Mouse (Mus musculus) liver, embryonic 13.5 days (tissue): ENCODE data around the gene Fkbp8. TPM values are rescaled to one million over a fixed set of nuclear protein-coding genes. Genes with fewer than 3 reads are reported as not detected.
A peak's percentile ranks its signal among the peaks of the same experiment; 100 is the strongest.

ENCODE experiments used
- ATAC-seq: fragments of 200-750 bp; cut with Nextera tagmentation; 2 replicates; pipeline ENCODE4 v1.8.0; 2017; ENCODE audit warnings: low read depth, mild to moderate bottlenecking, moderate number of reproducible peaks, moderate library complexity
- DNase-seq: peaks from one replicate; pipeline ENCODE4 v3.0.0; 2022
- H3K27ac ChIP-seq: fragments of 300-500 bp; sonication (generic); 2 replicates; pipeline ENCODE4 v1.5.1; 2015; ENCODE audit warnings: moderate library complexity, mild to moderate bottlenecking, inconsistent platforms
- H3K27me3 ChIP-seq: fragments of 300-500 bp; sonication (generic); 2 replicates; pipeline ENCODE4 v1.6.1; 2015; ENCODE audit warnings: mild to moderate bottlenecking, inconsistent platforms
- H3K36me3 ChIP-seq: fragments of 300-500 bp; sonication (generic); 2 replicates; pipeline ENCODE4 v1.6.1; 2015; ENCODE audit warnings: mild to moderate bottlenecking, inconsistent platforms
- H3K4me1 ChIP-seq: fragments of 300-500 bp; sonication (generic); replicated peaks from 2 replicates; pipeline ENCODE4 v1.6.1; 2015; ENCODE audit warnings: inconsistent platforms
- H3K4me2 ChIP-seq: fragments of 300-500 bp; sonication (generic); 2 replicates; pipeline ENCODE4 v1.6.1; 2015; ENCODE audit warnings: inconsistent platforms, mild to moderate bottlenecking, moderate library complexity
- H3K4me3 ChIP-seq: fragments of 300-500 bp; sonication (generic); replicated peaks from 2 replicates; pipeline ENCODE4 v1.5.1; 2015; ENCODE audit warnings: mild to moderate bottlenecking, inconsistent platforms
- H3K9ac ChIP-seq: fragments of 300-500 bp; sonication (generic); 2 replicates; pipeline ENCODE4 v1.6.1; 2015; ENCODE audit warnings: mild to moderate bottlenecking, inconsistent platforms
- H3K9me3 ChIP-seq: fragments of 300-500 bp; sonication (generic); replicated peaks from 2 replicates; pipeline ENCODE4 v1.6.1; 2016; ENCODE audit warnings: inconsistent platforms
- WGBS: fragments of 180-500 bp; shearing (Covaris S2); methylation state at CpG from one replicate; pipeline ENCODE4 v1.1.7; 2015; ENCODE audit not compliant: insufficient replicate concordance; 5-methylcytosine and 5-hydroxymethylcytosine counted together
- polyA plus RNA-seq: library from polyadenylated mRNA; unstranded; fragments of >200 nt; fragmentation: Nextera tagmentation; extraction: Ambion mirVana; gene quantifications from 2 replicates; pipeline ENCODE4 v1.2.1, GENCODE M21; 2015

Fkbp8 gene
- polyA plus RNA-seq, 1 experiment from 2014 or later: 182 TPM

GRCm38 (mm10) chr8:70549412-70550184 lies 22.1 kb downstream of the Fkbp8 start:
- 54% methylated on average over 10 of the region's 10 CpGs for WGBS
- Histone ChIP-seq H3K4me3 (no peak overlapping the region), H3K27ac (no peak overlapping the region), H3K27me3 (no peaks in the 10 kb centered on the region), H3K36me3 (peaks cover 4% of the 10 kb centered on the region; the same call in 1 of the 2 replicates), H3K9ac (no peak overlapping the region), H3K4me2 (no peak overlapping the region), H3K4me1 (peaks cover 87% of the 10 kb centered on the region), H3K9me3 (no peaks in the 10 kb centered on the region)
- DNase-seq (no peak), ATAC-seq (no peak)

DNA sequence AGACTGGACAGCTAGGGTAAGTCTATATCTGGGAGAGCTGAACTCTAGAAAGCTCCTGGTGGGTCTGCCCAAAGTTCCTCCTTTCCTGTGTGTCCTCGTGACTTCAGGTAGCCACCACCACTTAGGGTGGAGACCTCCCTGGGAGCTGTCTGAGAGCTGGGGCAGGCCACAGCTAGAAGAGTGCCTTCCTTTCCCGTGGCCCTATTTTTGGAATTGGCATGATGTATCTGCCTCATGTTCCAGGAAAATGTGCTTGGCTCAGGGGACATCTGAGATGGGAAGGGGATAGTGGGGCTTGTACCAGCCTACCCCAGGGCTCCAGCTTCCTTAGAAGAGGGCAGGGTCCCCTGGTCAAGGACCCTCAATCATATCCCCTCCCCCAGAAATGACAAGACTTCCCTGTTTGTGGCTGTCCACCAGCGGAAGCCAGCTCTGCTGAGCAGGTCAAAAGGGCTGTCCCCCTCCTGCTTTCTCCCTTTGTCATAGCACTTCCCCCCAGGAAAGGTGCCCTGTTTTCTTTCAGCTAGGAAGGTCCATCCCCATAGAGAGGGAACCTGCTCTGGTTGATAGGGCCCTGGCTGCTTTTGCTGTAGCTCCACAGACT lies 24.1 kb downstream of the Fkbp8 start:
- Histone ChIP-seq H3K4me3 (no peak overlapping the region), H3K27me3 (no peaks in the 10 kb centered on the region), H3K4me2 (no peak overlapping the region), H3K4me1 (peaks cover 86% of the 10 kb centered on the region), H3K27ac (peak overlapping the region; percentile 13), H3K36me3 (peaks cover 4% of the 10 kb centered on the region), H3K9me3 (no peaks in the 10 kb centered on the region), H3K9ac (peak overlapping the region; percentile 26; the same call in 1 of the 2 replicates)
- ATAC-seq (no peak), DNase-seq (no peak)
- WGBS: 44% methylated on average over 3 of the region's 3 CpGs

GRCm38 (mm10) chr8:70552836-70553235 lies 25.3 kb downstream of the Fkbp8 start:
- Histone ChIP-seq H3K36me3 (peaks cover 4% of the 10 kb centered on the region), H3K9ac (no peak overlapping the region), H3K4me3 (no peak overlapping the region), H3K27ac (peak overlapping the region; percentile 25; the same call in 1 of the 2 replicates), H3K27me3 (no peaks in the 10 kb centered on the region), H3K9me3 (no peaks in the 10 kb centered on the region), H3K4me2 (no peak overlapping the region), H3K4me1 (peaks cover 88% of the 10 kb centered on the region)
- 33% methylated on average over 1 of the region's 1 CpGs for WGBS
- DNase-seq (no peak), ATAC-seq (no peak)

- no peaks in the 10 kb centered on the region for H3K27me3 ChIP-seq
- DNase-seq: no peak
- no peak overlapping the region for H3K9ac ChIP-seq
- H3K27ac ChIP-seq: peak overlapping the region; percentile 34; the same call in 1 of the 2 replicates
- no peak for ATAC-seq
- H3K36me3 ChIP-seq: peaks cover 4% of the 10 kb centered on the region
- H3K4me2 ChIP-seq: no peak overlapping the region
- no peaks in the 10 kb centered on the region for H3K9me3 ChIP-seq
- no peak overlapping the region for H3K4me3 ChIP-seq
- H3K4me1 ChIP-seq: peaks cover 88% of the 10 kb centered on the region
Measured at GRCm38 (mm10) chr8:70553740-70554139, 26.2 kb downstream of the Fkbp8 start.

GRCm38 (mm10) chr8:70555079-70555747 lies 27.7 kb downstream of the Fkbp8 start:
- ATAC-seq: peak; percentile 41; the same call in 1 of the 2 replicates
- Histone ChIP-seq H3K36me3 (peaks cover 4% of the 10 kb centered on the region), H3K9ac (peak overlapping the region; percentile 10; the same call in 1 of the 2 replicates), H3K4me1 (peaks cover 91% of the 10 kb centered on the region), H3K4me3 (no peak overlapping the region), H3K9me3 (no peaks in the 10 kb centered on the region), H3K4me2 (peak overlapping the region; percentile 17; the same call in 1 of the 2 replicates), H3K27me3 (no peaks in the 10 kb centered on the region), H3K27ac (peak overlapping the region; percentile 79)
- no peak for DNase-seq
- 67% methylated on average over 4 of the region's 4 CpGs for WGBS

DNA sequence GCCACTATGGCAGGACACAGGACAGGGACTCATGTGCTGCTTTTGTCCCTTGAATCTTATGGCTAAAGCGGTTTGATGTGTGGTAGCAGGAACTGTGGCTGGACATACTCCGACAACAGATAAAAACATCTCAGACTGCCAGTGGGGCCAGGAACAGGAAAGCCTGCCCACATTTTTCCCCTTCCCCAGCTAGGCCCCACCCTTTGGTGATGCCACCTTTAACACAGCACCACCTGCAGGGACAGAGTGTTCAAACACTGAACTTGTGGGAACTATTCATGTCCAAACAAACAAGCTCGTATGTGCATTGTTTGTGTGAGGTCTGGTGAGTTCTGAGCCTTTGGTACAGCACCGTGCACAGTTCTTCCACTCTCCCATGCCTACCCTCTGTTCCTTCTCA lies 30.8 kb downstream of the Fkbp8 start:
- Histone ChIP-seq H3K36me3 (no peaks in the 10 kb centered on the region; the same call in 1 of the 2 replicates), H3K27ac (peak overlapping the region; percentile 53), H3K27me3 (no peaks in the 10 kb centered on the region), H3K9ac (peak overlapping the region; percentile 5; the same call in 1 of the 2 replicates), H3K9me3 (no peaks in the 10 kb centered on the region), H3K4me2 (no peak overlapping the region), H3K4me3 (no peak overlapping the region), H3K4me1 (peaks cover 95% of the 10 kb centered on the region)
- WGBS: 11% methylated on average over 4 of the region's 4 CpGs
- ATAC-seq: peak; percentile 6; the same call in 1 of the 2 replicates
- DNase-seq: no peak

DNA sequence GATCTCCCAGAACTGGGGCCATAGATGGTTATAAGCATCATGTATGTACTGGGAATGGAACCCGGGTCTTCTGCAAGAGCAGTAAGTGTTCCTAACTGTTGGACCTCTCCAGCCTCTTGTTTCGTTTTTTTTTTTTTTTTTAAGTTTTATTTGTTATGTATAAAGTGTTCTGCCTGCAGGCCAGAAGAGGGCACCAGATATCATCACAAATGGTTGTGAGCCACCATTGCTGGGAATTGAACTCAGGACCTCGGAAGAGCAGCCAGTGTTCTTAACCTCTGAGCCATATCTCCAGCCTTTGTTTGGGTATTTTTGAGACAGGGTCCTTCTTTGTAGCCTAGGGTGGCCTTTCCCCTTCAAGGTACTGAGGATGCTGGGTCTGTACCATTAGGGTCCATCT lies 31.5 kb downstream of the Fkbp8 start:
- H3K4me1 ChIP-seq: peaks cover 95% of the 10 kb centered on the region
- H3K27ac ChIP-seq: 0 out of 2 replicates have a peak overlapping the region, but pooled peaks have one; percentile 53
- 56% methylated on average over 3 of the region's 3 CpGs for WGBS

DNA sequence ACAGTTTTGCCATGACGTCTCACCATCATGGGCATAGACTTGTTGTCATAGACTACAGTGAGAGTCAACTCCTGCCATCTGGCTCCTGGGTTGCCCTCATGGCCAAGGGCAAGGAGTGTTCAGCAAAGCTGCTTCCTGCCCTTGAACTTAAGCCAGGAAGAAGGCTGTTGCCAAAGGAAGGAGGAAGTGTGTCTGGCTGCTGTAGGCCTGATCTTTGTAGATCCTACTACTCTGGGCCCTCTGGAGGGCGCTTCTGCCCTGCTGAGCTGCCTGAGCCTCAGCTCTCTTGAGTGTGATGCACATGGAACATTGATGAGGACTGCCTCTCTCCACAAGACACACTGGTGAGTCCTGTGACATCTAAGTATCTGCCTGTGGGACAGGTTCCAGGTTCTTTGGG lies 32.6 kb downstream of the Fkbp8 start:
- Histone ChIP-seq H3K27me3 (no peaks in the 10 kb centered on the region), H3K9me3 (no peaks in the 10 kb centered on the region), H3K4me3 (no peak overlapping the region), H3K4me2 (no peak overlapping the region), H3K4me1 (peaks cover 95% of the 10 kb centered on the region), H3K36me3 (no peaks in the 10 kb centered on the region; the same call in 1 of the 2 replicates), H3K9ac (0 out of 2 replicates have a peak overlapping the region, but pooled peaks have one; percentile 22), H3K27ac (peak overlapping the region; percentile 69)
- ATAC-seq (no peak; the same call in 1 of the 2 replicates), DNase-seq (no peak)
- 43% methylated on average over 2 of the region's 2 CpGs for WGBS

More for the DNA sequence above, 31.5 kb downstream of the Fkbp8 start:
- Histone ChIP-seq H3K36me3 (no peaks in the 10 kb centered on the region; the same call in 1 of the 2 replicates), H3K27me3 (no peaks in the 10 kb centered on the region), H3K4me2 (no peak overlapping the region), H3K9me3 (no peaks in the 10 kb centered on the region), H3K9ac (no peak overlapping the region), H3K4me3 (no peak overlapping the region)
- DNase-seq: no peak
- no peak for ATAC-seq

- no peak overlapping the region for H3K4me3 ChIP-seq
- peak overlapping the region; percentile 33; the same call in 1 of the 2 replicates for H3K9ac ChIP-seq
- DNase-seq: no peak
- peak overlapping the region; percentile 69 for H3K27ac ChIP-seq
- H3K9me3 ChIP-seq: no peaks in the 10 kb centered on the region
- 49% methylated on average over 3 of the region's 3 CpGs for WGBS
- no peaks in the 10 kb centered on the region; the same call in 1 of the 2 replicates for H3K36me3 ChIP-seq
- H3K4me2 ChIP-seq: no peak overlapping the region
- H3K27me3 ChIP-seq: no peaks in the 10 kb centered on the region
- ATAC-seq: 0 out of 2 replicates have a peak, but pooled peaks have one; percentile 11
- H3K4me1 ChIP-seq: peaks cover 95% of the 10 kb centered on the region
Measured at GRCm38 (mm10) chr8:70560564-70560963, 33.0 kb downstream of the Fkbp8 start.

DNA sequence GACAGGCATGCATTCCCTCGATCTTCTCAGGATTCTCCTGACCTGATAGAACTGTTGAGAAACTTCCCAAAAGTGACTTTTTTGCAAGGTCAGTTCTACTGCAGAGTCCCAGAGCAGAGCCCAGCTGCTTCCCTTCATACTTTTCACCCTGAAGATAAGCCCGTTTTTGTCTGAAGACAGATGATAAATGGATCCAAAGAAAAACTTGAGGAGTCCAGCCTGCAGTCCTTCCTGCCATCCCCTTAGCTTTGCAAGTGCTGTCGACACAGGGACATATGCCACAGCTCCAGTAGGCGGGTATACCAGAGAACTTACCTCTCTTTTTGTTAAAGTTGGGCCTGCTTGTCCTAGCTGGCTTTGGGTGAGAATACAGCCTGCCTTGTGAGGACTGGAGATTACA lies 33.8 kb downstream of the Fkbp8 start:
- Histone ChIP-seq H3K36me3 (no peaks in the 10 kb centered on the region), H3K4me3 (no peak overlapping the region), H3K9ac (peak overlapping the region; percentile 33; the same call in 1 of the 2 replicates), H3K27me3 (no peaks in the 10 kb centered on the region), H3K27ac (peak overlapping the region; percentile 69), H3K4me1 (peaks cover 92% of the 10 kb centered on the region), H3K4me2 (no peak overlapping the region), H3K9me3 (no peaks in the 10 kb centered on the region)
- 30% methylated on average over 4 of the region's 4 CpGs for WGBS
- DNase-seq (no peak), ATAC-seq (no peak)
